Mouse (Mus musculus) kidney, adult 2 months (tissue): ENCODE results near the gene Gpc5.

ENCODE experiments used
- CTCF ChIP-seq: fragments of 200-500 bp; conservative IDR thresholded peaks from 2 replicates; pipeline ENCODE4 v1.5.1; 2011; ENCODE audit warnings: low read depth, mild to moderate bottlenecking, control low read depth, low read length, moderate library complexity, mixed read lengths; ENCODE audit not compliant: insufficient read depth, insufficient read length
- POLR2A ChIP-seq: fragments of 200-500 bp; IDR thresholded peaks from one replicate; pipeline ENCODE4 v1.6.1; 2011; ENCODE audit warnings: low read depth, low read length, control low read depth

GRCm38 (mm10) chr14:115057524-115057923 is 34.5 kb upstream of the Gpc5 start:
- TF ChIP-seq CTCF (no peak), POLR2A (no peak)
